Mouse (Mus musculus) intestine, embryonic 15.5 days (tissue): ENCODE measurements around the gene Pla2g5. TPM values are rescaled to one million over a fixed set of nuclear protein-coding genes. Genes with fewer than 3 reads are reported as not detected.
"Not testable (repeated sequence)": the region's sequence is repeated elsewhere in the genome, so short reads cannot be mapped to it uniquely, and the experiment has no call there.

Experiments
- ATAC-seq: fragments of 200-750 bp; cut with Nextera tagmentation; 2 replicates; pipeline ENCODE4 v1.8.0; 2017; ENCODE audit warnings: moderate TSS enrichment, moderate library complexity
- H3K27ac ChIP-seq: fragments of 300-500 bp; sonication (generic); 2 replicates; pipeline ENCODE4 v1.5.1; 2015; ENCODE audit warnings: mild to moderate bottlenecking, inconsistent platforms
- H3K27me3 ChIP-seq: fragments of 300-500 bp; sonication (generic); replicated peaks from 2 replicates; pipeline ENCODE4 v1.6.1; 2015; ENCODE audit warnings: inconsistent platforms
- H3K36me3 ChIP-seq: fragments of 300-500 bp; sonication (generic); 2 replicates; pipeline ENCODE4 v1.6.1; 2015; ENCODE audit warnings: inconsistent platforms
- H3K4me1 ChIP-seq: fragments of 300-500 bp; sonication (generic); replicated peaks from 2 replicates; pipeline ENCODE4 v1.6.1; 2015; ENCODE audit warnings: inconsistent platforms
- H3K4me2 ChIP-seq: fragments of 300-500 bp; sonication (generic); replicated peaks from 2 replicates; pipeline ENCODE4 v1.6.1; 2015; ENCODE audit warnings: mild to moderate bottlenecking, inconsistent platforms
- H3K4me3 ChIP-seq: fragments of 300-500 bp; sonication (generic); replicated peaks from 2 replicates; pipeline ENCODE4 v1.5.1; 2015; ENCODE audit warnings: inconsistent platforms
- H3K9ac ChIP-seq: fragments of 300-500 bp; sonication (generic); 2 replicates; pipeline ENCODE4 v1.6.1; 2015; ENCODE audit warnings: inconsistent platforms
- H3K9me3 ChIP-seq: fragments of 300-500 bp; sonication (generic); 2 replicates; pipeline ENCODE4 v1.6.1; 2016; ENCODE audit warnings: inconsistent platforms
- WGBS: fragments of 180-500 bp; shearing (Covaris S2); methylation state at CpG from one replicate; pipeline ENCODE4 v1.1.7; 2015; 5-methylcytosine and 5-hydroxymethylcytosine counted together
- polyA plus RNA-seq: library from polyadenylated mRNA; unstranded; fragments of >200 nt; fragmentation: Nextera tagmentation; extraction: Ambion mirVana; gene quantifications from 2 replicates; pipeline ENCODE4 v1.2.1, GENCODE M21; 2015

Pla2g5 gene
- polyA plus RNA-seq, 1 experiment from 2014 or later, result 0.15 TPM

DNA sequence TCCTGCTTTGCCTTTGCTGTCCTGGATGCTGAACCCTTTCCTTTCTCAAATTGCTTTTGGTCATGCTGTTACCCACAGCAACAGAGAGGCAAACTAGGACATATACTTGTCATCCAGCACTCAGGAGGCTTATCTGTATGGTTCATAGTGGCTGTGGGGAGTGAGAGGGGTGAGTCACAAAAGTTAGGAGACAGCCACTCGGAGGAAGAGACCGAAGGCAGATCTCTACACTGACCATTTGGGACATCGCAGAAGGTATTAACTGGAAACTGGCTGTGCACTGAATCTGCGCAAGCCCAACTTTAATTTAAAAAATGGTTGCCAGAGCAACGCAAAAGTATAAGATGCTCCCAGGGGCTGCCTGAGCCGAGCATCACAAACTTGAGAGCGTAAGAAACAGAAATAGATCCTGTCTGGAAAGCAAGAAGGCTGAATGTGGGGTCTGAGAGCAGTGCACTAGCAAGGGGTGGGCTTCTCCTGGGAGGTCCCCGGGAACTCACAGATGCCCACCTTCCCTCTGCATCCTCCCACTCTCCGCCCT lies 8.1 kb downstream of the Pla2g5 start:
- 88% methylated on average over 9 of the region's 9 CpGs for WGBS
- no peak for ATAC-seq

DNA sequence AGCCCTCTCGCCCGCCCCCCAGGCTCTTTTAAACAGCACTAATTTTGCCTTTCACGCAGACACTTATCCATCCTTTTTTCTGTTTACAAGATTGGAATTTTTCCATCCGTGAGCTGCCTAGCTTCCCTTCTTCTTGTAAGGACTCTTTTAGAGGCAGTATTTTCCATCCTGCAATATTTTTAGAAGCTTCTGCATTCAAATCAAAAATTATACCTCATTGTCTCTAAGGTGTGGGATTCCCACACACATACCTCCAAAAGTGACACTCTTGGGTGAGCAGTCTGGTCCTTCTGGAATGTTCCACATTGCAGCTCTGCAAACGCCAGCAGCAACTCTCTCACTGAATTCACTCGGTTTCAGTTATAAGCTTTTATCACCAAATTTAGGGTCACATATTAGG lies 10.3 kb downstream of the Pla2g5 start:
- ATAC-seq, result no peak

More for the DNA sequence above, 8.1 kb downstream of the Pla2g5 start:
- Histone ChIP-seq H3K4me2 (no peak overlapping the region), H3K9me3 (no peaks in the 10 kb centered on the region), H3K4me3 (no peak overlapping the region), H3K4me1 (no peaks in the 10 kb centered on the region), H3K27me3 (no peaks in the 10 kb centered on the region), H3K36me3 (no peaks in the 10 kb centered on the region), H3K27ac (no peak overlapping the region), H3K9ac (no peak overlapping the region)

DNA sequence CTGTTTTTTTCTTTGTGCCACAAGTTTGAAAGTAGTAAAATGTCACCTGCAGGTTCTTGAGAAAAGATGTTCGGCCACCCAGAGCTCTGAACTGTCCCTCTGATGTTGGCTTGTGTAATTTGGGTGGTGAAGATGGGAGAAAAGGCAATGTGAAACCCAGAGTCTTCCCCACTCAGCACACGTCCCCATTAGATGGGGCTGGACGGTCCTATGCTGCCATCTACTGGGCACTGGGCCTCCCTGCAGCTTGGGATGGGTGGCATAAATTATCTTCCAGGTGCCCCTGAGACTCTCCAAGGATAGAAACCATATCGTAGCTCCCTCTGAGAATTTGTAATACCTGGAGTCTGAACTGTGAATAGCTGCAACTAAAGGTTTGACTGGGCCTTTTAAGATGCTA lies 11.8 kb downstream of the Pla2g5 start:
- ATAC-seq, result peak; percentile 49; the same call in 1 of the 2 replicates
- Histone ChIP-seq H3K4me1 (no peaks in the 10 kb centered on the region), H3K9me3 (no peaks in the 10 kb centered on the region), H3K36me3 (no peaks in the 10 kb centered on the region), H3K27ac (no peak overlapping the region), H3K4me2 (no peak overlapping the region), H3K27me3 (no peaks in the 10 kb centered on the region), H3K4me3 (no peak overlapping the region), H3K9ac (no peak overlapping the region)
- 5% methylated on average over 4 of the region's 4 CpGs for WGBS

More for the DNA sequence above, 10.3 kb downstream of the Pla2g5 start:
- Histone ChIP-seq H3K27ac (no peak overlapping the region), H3K9me3 (no peaks in the 10 kb centered on the region), H3K4me3 (no peak overlapping the region), H3K27me3 (no peaks in the 10 kb centered on the region), H3K9ac (no peak overlapping the region), H3K36me3 (no peaks in the 10 kb centered on the region), H3K4me1 (no peaks in the 10 kb centered on the region), H3K4me2 (no peak overlapping the region)
- 64% methylated on average over 6 of the region's 6 CpGs for WGBS

DNA sequence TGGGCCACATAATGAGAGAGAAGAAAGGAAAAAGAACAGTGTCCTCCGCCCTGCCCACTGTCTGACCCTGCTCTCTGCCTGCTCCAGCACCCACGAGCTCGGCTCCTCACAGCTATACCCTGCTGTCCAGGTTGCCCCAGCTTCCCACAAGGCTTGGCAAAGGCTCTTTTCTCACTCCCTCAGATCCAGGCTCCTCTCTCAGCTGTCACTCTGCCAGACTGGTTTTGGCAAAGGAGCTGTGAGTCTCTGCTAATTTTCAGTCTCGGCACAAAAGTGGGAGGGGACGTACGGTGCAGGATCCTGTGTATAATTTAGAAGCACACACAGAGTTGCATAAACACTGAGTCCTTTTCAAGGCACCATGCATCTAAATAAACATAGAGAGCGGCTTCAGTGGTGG lies 21.9 kb downstream of the Pla2g5 start:
- 64% methylated on average over 7 of the region's 7 CpGs for whole genome bisulfite sequencing
- no peaks in the 10 kb centered on the region for H3K27me3 ChIP-seq
- H3K9ac ChIP-seq, result no peak overlapping the region

DNA sequence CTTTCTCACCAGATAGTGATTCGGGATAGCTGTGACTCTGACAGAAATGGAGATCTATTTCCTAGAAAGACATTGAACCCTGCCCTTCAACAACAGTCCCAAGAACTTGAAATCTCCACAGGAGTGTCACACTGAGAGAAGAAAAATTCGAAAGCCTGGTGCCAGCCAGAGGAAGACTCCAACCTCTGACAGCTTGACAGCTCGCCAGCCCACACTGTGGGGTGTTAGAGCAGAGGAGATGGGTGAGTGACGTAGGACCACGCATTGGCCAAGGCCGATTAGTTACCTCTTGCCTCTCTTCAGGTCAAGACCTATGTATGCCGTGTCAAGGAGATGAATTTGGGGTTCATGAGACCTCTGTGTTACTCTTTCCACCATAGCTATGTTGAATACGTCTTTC lies 22.6 kb downstream of the Pla2g5 start:
- no peaks in the 10 kb centered on the region for H3K27me3 ChIP-seq
- WGBS, result 87% methylated on average over 8 of the region's 8 CpGs
- no peak overlapping the region for H3K4me2 ChIP-seq
- H3K9me3 ChIP-seq, result peaks cover 4% of the 10 kb centered on the region; the same call in 1 of the 2 replicates
- H3K36me3 ChIP-seq, result no peaks in the 10 kb centered on the region
- no peak overlapping the region for H3K4me3 ChIP-seq
- no peaks in the 10 kb centered on the region for H3K4me1 ChIP-seq
- no peak for ATAC-seq
- no peak overlapping the region for H3K9ac ChIP-seq
- H3K27ac ChIP-seq, result no peak overlapping the region

More for the DNA sequence above, 21.9 kb downstream of the Pla2g5 start:
- Histone ChIP-seq H3K4me3 (no peak overlapping the region), H3K4me2 (no peak overlapping the region), H3K9me3 (peaks cover 4% of the 10 kb centered on the region; the same call in 1 of the 2 replicates), H3K27ac (no peak overlapping the region), H3K4me1 (no peaks in the 10 kb centered on the region), H3K36me3 (no peaks in the 10 kb centered on the region)
- no peak for ATAC-seq

DNA sequence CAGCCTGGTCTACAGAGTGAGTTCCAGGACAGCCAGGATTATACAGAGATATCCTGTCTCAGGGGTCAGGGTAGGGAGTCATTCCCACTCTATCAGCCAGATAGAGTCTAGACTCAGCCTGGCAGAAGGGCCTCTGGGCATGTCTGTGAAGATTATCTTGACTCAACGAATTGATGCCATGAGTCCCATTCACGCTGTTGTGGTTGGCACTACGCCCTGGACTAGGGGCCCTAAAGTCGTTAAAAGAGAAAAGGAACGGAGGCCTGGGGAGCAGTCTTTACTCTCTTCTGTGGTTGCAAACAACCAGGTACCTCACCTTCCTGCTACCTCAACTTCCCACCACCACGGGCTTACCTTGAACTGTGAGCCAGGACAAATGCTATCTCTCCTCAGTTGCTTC lies 23.5 kb downstream of the Pla2g5 start:
- 79% methylated on average over 6 of the region's 6 CpGs for WGBS
- no peak overlapping the region for H3K4me2 ChIP-seq
- ATAC-seq, result no peak
- H3K9me3 ChIP-seq, result peaks cover 4% of the 10 kb centered on the region; the same call in 1 of the 2 replicates
- no peak overlapping the region for H3K9ac ChIP-seq
- H3K36me3 ChIP-seq, result no peaks in the 10 kb centered on the region
- no peaks in the 10 kb centered on the region for H3K27me3 ChIP-seq
- 0 out of 2 replicates have a peak, but pooled peaks cover 3% of the 10 kb centered on the region for H3K4me1 ChIP-seq
- no peak overlapping the region for H3K27ac ChIP-seq
- no peak overlapping the region for H3K4me3 ChIP-seq

DNA sequence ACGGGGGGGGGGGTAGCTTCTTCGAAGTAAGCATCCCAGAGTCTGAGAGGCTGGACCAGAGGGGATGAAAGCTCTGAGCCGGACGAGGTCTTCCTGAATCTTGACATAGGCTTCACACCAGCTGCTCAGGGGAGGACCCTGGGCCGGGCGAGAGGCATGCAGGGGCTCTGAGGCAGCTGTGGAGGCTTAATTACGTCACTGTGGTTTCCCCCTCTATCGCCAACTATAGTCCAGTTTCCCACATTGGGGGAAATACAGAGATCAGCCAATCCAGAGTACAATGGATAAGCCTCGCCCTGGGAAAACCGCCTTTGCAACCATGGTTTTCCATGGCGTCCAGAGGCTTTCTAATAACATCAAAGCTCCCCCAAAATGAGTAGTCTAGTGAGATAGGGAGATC lies 36.1 kb downstream of the Pla2g5 start:
- 0 out of 2 replicates have a peak, but pooled peaks cover 13% of the 10 kb centered on the region for H3K4me1 ChIP-seq
- H3K9ac ChIP-seq, result no peak overlapping the region
- no peaks in the 10 kb centered on the region for H3K27me3 ChIP-seq
- H3K4me2 ChIP-seq, result no peak overlapping the region
- no peak overlapping the region for H3K27ac ChIP-seq
- no peak overlapping the region for H3K4me3 ChIP-seq
- no peaks in the 10 kb centered on the region for H3K9me3 ChIP-seq
- 68% methylated on average over 11 of the region's 11 CpGs for WGBS
- H3K36me3 ChIP-seq, result no peaks in the 10 kb centered on the region
- no peak for ATAC-seq

DNA sequence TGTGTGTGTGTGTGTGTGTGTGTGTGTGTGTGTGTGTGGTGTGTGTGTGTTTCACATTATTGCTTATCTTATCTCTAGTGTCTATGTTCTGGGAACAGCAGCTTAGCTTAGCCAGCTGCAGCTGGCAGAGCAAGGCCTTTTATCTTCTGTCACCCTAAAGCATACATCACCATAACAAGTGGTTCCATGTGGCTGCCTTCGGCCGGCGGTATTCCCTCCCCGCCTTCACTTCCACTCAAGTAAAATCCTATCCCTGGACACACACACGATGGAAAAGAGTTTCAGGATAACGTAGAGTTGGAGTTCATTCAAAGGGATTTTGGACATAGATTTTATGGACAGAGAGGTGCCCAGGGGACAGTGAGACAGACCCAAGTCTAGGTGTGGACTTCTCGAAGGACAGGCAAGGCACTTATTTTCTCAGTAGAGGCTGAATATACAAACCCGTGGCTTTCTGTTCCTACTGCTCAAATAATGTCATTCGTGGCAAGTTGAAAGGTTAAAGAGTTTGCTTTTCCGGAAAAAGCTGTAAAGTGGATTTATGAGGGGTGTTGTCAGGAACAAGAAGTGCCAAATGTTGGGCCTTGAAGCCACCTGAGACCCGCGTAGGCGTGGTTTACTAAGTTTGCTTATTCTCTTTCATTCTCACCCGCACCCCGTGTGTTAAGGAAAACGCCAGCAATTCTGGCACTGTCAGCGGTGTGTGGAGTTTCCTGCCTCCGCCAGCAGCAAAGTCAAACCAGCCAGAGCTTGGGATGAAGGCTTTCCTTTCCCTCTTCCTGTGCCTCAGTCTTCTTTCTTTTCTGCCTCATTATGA lies 37.3 kb downstream of the Pla2g5 start:
- H3K4me1 ChIP-seq, result 0 out of 2 replicates have a peak, but pooled peaks cover 13% of the 10 kb centered on the region
- no peak overlapping the region for H3K4me3 ChIP-seq
- 13% methylated on average over 18 of the region's 18 CpGs for WGBS
- 0 out of 2 replicates have a peak overlapping the region, but pooled peaks have one; percentile 27 for H3K27ac ChIP-seq
- no peaks in the 10 kb centered on the region for H3K27me3 ChIP-seq
- H3K9me3 ChIP-seq, result no peaks in the 10 kb centered on the region
- peak overlapping the region; percentile 27; the same call in 1 of the 2 replicates for H3K4me2 ChIP-seq
- H3K36me3 ChIP-seq, result no peaks in the 10 kb centered on the region
- no peak overlapping the region for H3K9ac ChIP-seq
- ATAC-seq, result peak; percentile 76

DNA sequence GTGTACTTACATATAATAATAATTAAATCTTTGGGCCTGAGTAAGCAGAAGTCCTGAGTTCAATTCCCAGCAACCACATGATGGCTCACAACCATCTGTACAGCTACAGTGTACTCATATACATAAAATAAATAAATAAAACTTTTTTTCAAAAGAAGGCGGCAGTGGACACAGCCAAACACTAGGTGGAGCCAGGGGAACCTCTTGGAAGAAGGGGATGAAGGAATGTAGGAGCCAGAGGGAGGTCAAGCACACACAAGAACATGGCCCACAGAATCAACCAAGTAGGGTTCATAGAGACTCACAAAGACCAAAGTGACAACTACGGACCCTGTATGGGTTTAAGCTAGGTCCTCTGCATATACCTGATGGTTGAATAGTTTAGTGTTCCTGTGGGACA lies 38.6 kb downstream of the Pla2g5 start:
- H3K36me3 ChIP-seq, result no peaks in the 10 kb centered on the region
- ATAC-seq, result no peak
- 88% methylated on average over 2 of the region's 2 CpGs for WGBS
- no peaks in the 10 kb centered on the region for H3K9me3 ChIP-seq
- no peak overlapping the region for H3K27ac ChIP-seq
- H3K27me3 ChIP-seq, result no peaks in the 10 kb centered on the region
- H3K4me3 ChIP-seq, result no peak overlapping the region
- 0 out of 2 replicates have a peak, but pooled peaks cover 5% of the 10 kb centered on the region for H3K4me1 ChIP-seq
- H3K4me2 ChIP-seq, result no peak overlapping the region
- no peak overlapping the region for H3K9ac ChIP-seq

DNA sequence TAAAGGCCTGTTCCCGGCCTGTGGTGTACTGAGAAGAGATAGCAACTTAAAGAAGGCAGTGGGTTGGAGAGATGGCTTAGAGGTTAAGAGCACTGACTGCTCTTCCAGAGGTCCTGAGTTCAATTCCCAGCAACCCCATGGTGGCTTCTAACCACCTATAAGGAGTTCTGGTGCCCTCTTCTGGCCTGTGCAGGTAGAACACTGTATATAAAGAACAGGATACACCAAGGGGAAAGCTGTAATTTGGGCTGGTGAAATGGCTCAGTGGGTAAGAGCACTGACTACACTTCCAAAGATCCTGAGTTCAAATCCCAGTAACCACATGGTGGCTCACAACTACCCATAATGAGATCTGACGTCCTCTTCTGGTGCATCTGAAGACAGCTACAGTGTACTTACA lies 39.1 kb downstream of the Pla2g5 start:
- ATAC-seq, H3K9me3 ChIP-seq, H3K27me3 ChIP-seq, H3K4me2 ChIP-seq, H3K4me1 ChIP-seq, H3K9ac ChIP-seq, H3K36me3 ChIP-seq, H3K4me3 ChIP-seq, H3K27ac ChIP-seq: not testable (repeated sequence)
- WGBS, result 84% methylated on average over 2 of the region's 2 CpGs

DNA sequence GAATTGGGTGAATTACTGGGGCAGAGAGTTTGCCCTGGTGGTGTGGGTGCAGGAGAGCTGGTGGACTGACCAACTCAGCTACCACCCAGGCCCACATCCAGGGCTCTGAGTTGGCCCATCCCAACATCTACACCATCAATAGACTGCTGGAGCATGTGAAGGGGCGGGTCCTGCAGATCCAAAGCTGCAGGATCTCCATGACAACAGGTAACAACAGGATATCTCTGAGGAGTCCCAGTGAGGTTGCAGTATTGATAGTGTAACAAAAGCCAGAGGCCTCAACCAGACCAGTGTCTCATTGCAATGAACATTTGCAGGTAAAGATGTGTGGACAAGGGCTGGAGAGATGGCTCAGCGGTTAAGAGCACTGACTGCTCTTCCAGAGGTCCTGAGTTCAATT lies 42.2 kb downstream of the Pla2g5 start:
- Histone ChIP-seq H3K27ac (no peak overlapping the region), H3K4me1 (0 out of 2 replicates have a peak, but pooled peaks cover 4% of the 10 kb centered on the region), H3K9me3 (no peaks in the 10 kb centered on the region), H3K27me3 (no peaks in the 10 kb centered on the region), H3K4me2 (no peak overlapping the region), H3K36me3 (no peaks in the 10 kb centered on the region), H3K9ac (no peak overlapping the region), H3K4me3 (no peak overlapping the region)
- WGBS, result 96% methylated on average over 2 of the region's 2 CpGs
- ATAC-seq, result no peak

DNA sequence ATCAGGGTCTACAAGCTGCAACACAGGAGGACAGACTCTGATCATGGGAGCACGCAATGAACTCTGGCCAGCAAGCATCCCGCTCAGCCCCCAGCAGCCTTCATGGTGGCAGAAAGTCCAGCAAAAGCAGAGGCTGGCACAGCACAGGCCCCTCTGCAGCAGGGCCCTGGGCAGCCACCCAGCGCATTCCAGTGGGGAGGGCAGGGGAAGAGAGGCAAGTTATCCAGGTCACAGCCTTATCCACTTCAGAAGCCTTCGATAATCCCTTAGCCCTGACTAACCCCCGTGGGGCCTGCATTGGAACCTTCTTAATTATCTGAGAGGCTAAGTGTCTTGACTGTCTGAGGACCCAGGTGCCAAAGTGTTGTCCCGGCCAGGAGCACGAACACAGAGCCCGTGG lies 44.2 kb downstream of the Pla2g5 start:
- Histone ChIP-seq H3K36me3 (no peaks in the 10 kb centered on the region), H3K27ac (no peak overlapping the region), H3K9me3 (no peaks in the 10 kb centered on the region), H3K4me3 (no peak overlapping the region), H3K27me3 (no peaks in the 10 kb centered on the region), H3K9ac (no peak overlapping the region), H3K4me2 (no peak overlapping the region), H3K4me1 (no peaks in the 10 kb centered on the region)
- WGBS, result 49% methylated on average over 8 of the region's 8 CpGs
- ATAC-seq, result no peak
